Mouse (Mus musculus) neutrophil, adult 83 days (primary cell): ENCODE data around the gene Olfr1243. TPM values are rescaled to one million over a fixed set of nuclear protein-coding genes. Genes with fewer than 3 reads are reported as not detected.

Experiments used
- total RNA-seq, 2 experiments: library from RNA; stranded (reverse); gene quantifications; one replicate each; pipeline ENCODE4 v1.2.4; 2023

Gene Olfr1243
- not detected for total RNA-seq

DNA sequence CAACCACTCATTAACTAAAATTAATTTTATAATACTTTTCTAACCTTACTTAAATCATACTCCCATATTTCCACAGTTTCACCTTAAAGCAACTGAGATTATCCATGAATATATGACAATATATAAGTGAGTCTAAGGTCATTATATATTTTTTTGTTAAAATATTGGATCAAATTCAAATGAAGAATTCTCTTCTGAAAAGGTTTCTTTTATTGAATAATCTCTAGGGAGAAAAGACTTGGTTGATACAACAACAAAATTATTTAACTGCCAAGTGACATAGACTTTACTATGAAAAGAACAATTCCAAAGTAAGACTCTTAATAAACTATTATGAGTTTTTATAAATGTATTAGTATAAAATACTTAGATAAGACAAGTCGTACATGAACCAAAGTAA, at the start of gene Olfr1243:
Olfr1243 (minus strand) TSS at position 101 of the 400 bp plus-strand sequence.

DNA sequence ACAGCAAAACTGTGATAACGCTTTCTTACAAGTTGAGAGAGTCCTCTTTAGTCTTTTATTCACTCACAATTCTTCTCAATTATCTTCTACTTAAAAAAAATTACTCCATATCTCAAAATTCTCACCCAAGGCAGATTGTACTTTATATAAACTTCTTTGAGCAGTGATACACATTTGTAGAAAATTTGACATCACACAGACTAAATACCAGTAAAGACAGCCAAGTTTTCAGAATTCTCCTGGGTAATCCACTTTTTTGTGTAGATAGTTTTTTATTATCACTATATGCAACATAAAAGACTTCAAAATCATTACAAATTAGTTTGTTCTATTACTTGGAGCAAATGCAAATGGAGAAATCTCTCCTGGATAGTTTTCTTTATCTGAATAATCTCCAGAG, 47.1 kb upstream of the Olfr1243 start, which contains the start of gene Olfr1245:
Olfr1245 (minus strand) TSS at position 101 of the 400 bp plus-strand sequence.

DNA sequence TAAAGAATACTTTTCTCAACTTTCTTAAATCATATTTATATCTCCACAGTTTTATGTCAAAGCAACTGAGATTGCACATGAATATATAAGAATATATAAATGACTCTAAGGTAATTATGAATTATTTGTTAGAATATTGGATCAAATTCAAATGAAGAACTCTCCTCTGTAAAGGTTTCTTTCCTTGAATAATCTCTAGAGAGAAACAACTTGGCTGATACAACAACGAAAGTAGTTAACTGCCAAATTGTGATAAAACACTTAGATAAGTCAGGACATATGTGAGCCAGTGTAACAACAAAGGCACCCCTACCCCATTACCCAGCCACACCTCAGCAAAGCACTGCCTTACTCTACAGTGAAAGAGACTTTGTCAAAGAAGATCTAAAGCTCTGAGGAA, 33.1 kb downstream of the Olfr1243 start, which contains the start of gene Olfr1242:
Olfr1242 (minus strand) TSS at position 101 of the 400 bp plus-strand sequence.

DNA sequence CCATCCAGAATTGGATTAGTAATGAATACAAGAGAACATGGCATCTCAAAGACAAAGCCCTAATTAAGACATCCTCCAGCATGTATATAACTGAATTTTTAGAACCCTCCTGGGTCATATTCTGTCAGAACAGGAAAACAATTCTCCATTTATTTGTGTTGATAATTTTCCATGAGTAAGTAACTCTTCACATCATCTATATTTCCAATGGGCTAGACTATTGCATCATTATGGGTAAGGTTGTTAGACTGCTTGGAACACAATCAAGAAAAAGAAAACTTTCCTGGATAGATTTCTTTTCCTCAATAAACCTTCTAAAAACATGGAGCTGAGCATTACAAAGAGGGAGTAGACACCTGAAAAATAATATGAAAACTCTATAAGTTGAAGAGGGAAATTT, 44.3 kb downstream of the Olfr1243 start, which contains the start of gene Olfr1241:
Olfr1241 (minus strand) TSS at position 101 of the 400 bp plus-strand sequence.

Other genes starting within 250 kb of the Olfr1243 start
- not detected for gene Olfr1229, start 243.5 kb downstream of the Olfr1243 start, total RNA-seq
- not detected for gene Olfr1230, start 234.2 kb downstream of the Olfr1243 start, total RNA-seq
- not detected for gene Olfr1231, start 224.4 kb downstream of the Olfr1243 start, total RNA-seq
- not detected for gene Olfr1232, start 201.8 kb downstream of the Olfr1243 start, total RNA-seq
- gene Olfr1233, start 189.1 kb downstream of the Olfr1243 start, total RNA-seq = not detected
- not detected for gene Olfr1234, start 166.6 kb downstream of the Olfr1243 start, total RNA-seq
- not detected for gene Olfr1238, start 121.8 kb downstream of the Olfr1243 start, total RNA-seq
- not detected for gene Olfr1239, start 111.1 kb downstream of the Olfr1243 start, total RNA-seq
- gene Olfr1240, start 88.5 kb downstream of the Olfr1243 start, total RNA-seq = not detected
- gene Olfr1241, start 44.4 kb downstream of the Olfr1243 start, total RNA-seq = not detected
- not detected for gene Olfr1242, start 33.2 kb downstream of the Olfr1243 start, total RNA-seq
- not detected for gene Olfr1245, start 47.0 kb upstream of the Olfr1243 start, total RNA-seq
- not detected for gene Olfr1246, start 61.7 kb upstream of the Olfr1243 start, total RNA-seq
- gene Olfr1247, start 82.6 kb upstream of the Olfr1243 start, total RNA-seq = under 1 TPM; 0.13 to 0.15 TPM
- not detected for gene Olfr1248, start 86.8 kb upstream of the Olfr1243 start, total RNA-seq
- gene Olfr1249, start 103.5 kb upstream of the Olfr1243 start, total RNA-seq = not detected
- not detected for gene Olfr1250, start 130.0 kb upstream of the Olfr1243 start, total RNA-seq
- gene Olfr1251, start 140.4 kb upstream of the Olfr1243 start, total RNA-seq = not detected
- gene Olfr1252, start 193.5 kb upstream of the Olfr1243 start, total RNA-seq = not detected
- gene Olfr1253, start 225.6 kb upstream of the Olfr1243 start, total RNA-seq = not detected